Mouse (Mus musculus) limb, embryonic 14.5 days (tissue): ENCODE measurements at regions not wholly inside any gene's neighbourhood (a gene's known extent, or its start where the extent isn't known, plus 50 kb on each side); places are given as distances from the start of the nearest gene placed in this dataset.
A peak's percentile ranks its signal among the peaks of the same experiment; 100 is the strongest.

ENCODE experiments used
- ATAC-seq: fragments of 200-750 bp; cut with Nextera tagmentation; 2 replicates; pipeline ENCODE4 v1.8.0; 2017; ENCODE audit warnings: low read depth, moderate number of reproducible peaks, moderate TSS enrichment; ENCODE audit not compliant: low FRiP score
- DNase-seq: peaks from one replicate; pipeline ENCODE4 v3.0.0-alpha.2; 2015; ENCODE audit warnings: low spot score
- H3K27ac ChIP-seq: fragments of 300-500 bp; sonication (generic); replicated peaks from 2 replicates; pipeline ENCODE4 v1.5.1; 2014; ENCODE audit warnings: low read depth, mild to moderate bottlenecking, low read length, moderate library complexity, mixed read lengths
- H3K27me3 ChIP-seq: fragments of 300-500 bp; sonication (generic); 2 replicates; pipeline ENCODE4 v1.6.1; 2014; ENCODE audit warnings: low read length, mixed read lengths; ENCODE audit not compliant: control insufficient read depth, insufficient read depth
- H3K36me3 ChIP-seq: fragments of 300-500 bp; sonication (generic); 2 replicates; pipeline ENCODE4 v1.6.1; 2014; ENCODE audit warnings: mild to moderate bottlenecking, low read length, moderate library complexity, mixed read lengths; ENCODE audit not compliant: control insufficient read depth, insufficient read depth
- H3K4me1 ChIP-seq: fragments of 300-500 bp; sonication (generic); 2 replicates; pipeline ENCODE4 v1.6.1; 2014; ENCODE audit warnings: antibody characterized with exemption, low read length, mixed read lengths; ENCODE audit not compliant: control insufficient read depth, insufficient read depth
- H3K4me2 ChIP-seq: fragments of 300-500 bp; sonication (generic); replicated peaks from 2 replicates; pipeline ENCODE4 v1.6.1; 2014; ENCODE audit warnings: low read depth, mild to moderate bottlenecking, low read length, moderate library complexity; ENCODE audit not compliant: severe bottlenecking
- H3K4me3 ChIP-seq: fragments of 300-500 bp; sonication (generic); replicated peaks from 2 replicates; pipeline ENCODE4 v1.5.1; 2014; ENCODE audit warnings: low read length
- H3K9ac ChIP-seq: fragments of 300-500 bp; sonication (generic); 2 replicates; pipeline ENCODE4 v1.6.1; 2014; ENCODE audit warnings: mild to moderate bottlenecking, low read depth, low read length, moderate library complexity; ENCODE audit not compliant: severe bottlenecking
- H3K9me3 ChIP-seq: fragments of 300-500 bp; sonication (generic); 2 replicates; pipeline ENCODE4 v1.6.1; 2016; ENCODE audit warnings: low read length; ENCODE audit not compliant: control insufficient read depth
- POLR2A ChIP-seq: fragments of 200-500 bp; IDR thresholded peaks from 2 replicates; pipeline ENCODE4 v1.8.0; 2012; ENCODE audit warnings: inconsistent platforms, mild to moderate bottlenecking, moderate library complexity, borderline replicate concordance; ENCODE audit not compliant: insufficient read depth, insufficient read length; ENCODE audit errors: extremely low read depth
- WGBS: fragments of 180-500 bp; shearing (Covaris S2); extraction: QIAGEN DNeasy Blood & Tissue Kit; methylation state at CpG from one replicate; pipeline ENCODE4 v1.1.7; 2014; 5-methylcytosine and 5-hydroxymethylcytosine counted together

GRCm38 (mm10) chr9:115380276-115380675 lies 70.1 kb upstream of the Stt3b start:
- 85% methylated on average over 15 of the region's 15 CpGs for WGBS
- no peak overlapping the region for H3K9ac ChIP-seq
- no peak overlapping the region for H3K27ac ChIP-seq
- DNase-seq = no peak
- TF ChIP-seq POLR2A = no peak
- H3K4me3 ChIP-seq = no peak overlapping the region
- no peaks in the 10 kb centered on the region for H3K27me3 ChIP-seq
- no peaks in the 10 kb centered on the region for H3K4me1 ChIP-seq
- no peak for ATAC-seq
- no peaks in the 10 kb centered on the region for H3K36me3 ChIP-seq
- H3K9me3 ChIP-seq = no peaks in the 10 kb centered on the region
- H3K4me2 ChIP-seq = no peak overlapping the region

- Histone ChIP-seq H3K4me2 (no peak overlapping the region), H3K4me3 (no peak overlapping the region), H3K27ac (no peak overlapping the region), H3K36me3 (no peaks in the 10 kb centered on the region), H3K9ac (no peak overlapping the region), H3K4me1 (no peaks in the 10 kb centered on the region), H3K27me3 (no peaks in the 10 kb centered on the region), H3K9me3 (no peaks in the 10 kb centered on the region)
- 77% methylated on average over 12 of the region's 12 CpGs for WGBS
- no peak for DNase-seq
- ATAC-seq = no peak
- TF ChIP-seq POLR2A = no peak
Measured at GRCm38 (mm10) chr9:115382824-115383475, 72.7 kb upstream of the Stt3b start.

DNA sequence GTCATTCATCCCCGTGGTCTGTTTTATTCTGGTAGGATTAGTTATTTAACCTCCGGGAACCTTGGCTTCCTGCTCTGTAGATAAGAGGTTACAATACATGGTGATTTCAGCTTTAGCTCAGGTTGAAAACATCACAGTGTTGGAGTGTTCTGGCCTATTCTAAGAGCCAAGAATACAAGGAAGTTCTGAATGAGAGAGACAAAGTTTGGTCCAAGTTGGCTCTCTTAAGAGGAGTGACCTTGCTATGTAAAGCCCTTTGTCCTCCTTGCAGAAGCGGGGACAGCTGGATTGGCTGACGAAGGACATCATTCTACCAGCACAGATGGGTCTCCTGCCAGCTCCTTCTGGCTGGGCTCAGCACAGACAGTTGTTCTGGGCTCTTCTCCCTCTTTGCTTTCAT lies 73.7 kb upstream of the Stt3b start:
- Histone ChIP-seq H3K36me3 (no peaks in the 10 kb centered on the region), H3K9ac (no peak overlapping the region), H3K4me2 (no peak overlapping the region), H3K4me1 (no peaks in the 10 kb centered on the region), H3K4me3 (no peak overlapping the region), H3K27me3 (no peaks in the 10 kb centered on the region), H3K27ac (no peak overlapping the region), H3K9me3 (no peaks in the 10 kb centered on the region)
- TF ChIP-seq POLR2A = no peak
- ATAC-seq (no peak), DNase-seq (peak; percentile 49)
- 72% methylated on average over 4 of the region's 4 CpGs for WGBS

DNA sequence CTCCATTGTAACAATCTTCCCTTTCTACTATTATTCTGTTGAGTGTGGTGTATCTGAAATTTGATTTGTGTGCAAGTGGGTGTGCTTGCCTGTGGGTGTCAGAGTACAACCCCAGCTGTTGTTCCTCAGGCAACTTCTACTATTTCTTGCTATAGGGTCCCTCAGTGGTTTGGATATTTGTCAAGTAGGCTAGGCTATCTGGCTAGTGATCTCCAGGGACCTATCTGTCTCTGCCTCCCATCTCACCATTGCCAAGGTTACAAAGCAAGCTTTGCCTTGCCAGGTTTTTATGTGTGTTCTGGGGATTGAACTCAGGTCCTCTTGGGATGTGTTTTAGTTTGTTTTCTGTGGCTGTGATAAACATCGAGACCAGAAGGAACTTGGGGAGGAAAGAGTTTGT lies 74.1 kb upstream of the Stt3b start:
- ATAC-seq = no peak
- Histone ChIP-seq H3K4me3 (no peak overlapping the region), H3K36me3 (no peaks in the 10 kb centered on the region), H3K4me1 (no peaks in the 10 kb centered on the region), H3K9me3 (no peaks in the 10 kb centered on the region), H3K9ac (no peak overlapping the region), H3K27me3 (no peaks in the 10 kb centered on the region), H3K27ac (no peak overlapping the region), H3K4me2 (no peak overlapping the region)
- DNase-seq = no peak
- 90% methylated on average over 1 of the region's 1 CpGs for WGBS
- no peak for TF ChIP-seq POLR2A

GRCm38 (mm10) chr9:115387471-115388360 lies 77.5 kb upstream of the Stt3b start:
- no peaks in the 10 kb centered on the region for H3K27me3 ChIP-seq
- DNase-seq = no peak
- ATAC-seq = no peak
- H3K9ac ChIP-seq = no peak overlapping the region
- H3K4me1 ChIP-seq = peaks cover 14% of the 10 kb centered on the region
- TF ChIP-seq POLR2A = no peak
- 84% methylated on average over 26 of the region's 26 CpGs for WGBS
- no peaks in the 10 kb centered on the region for H3K36me3 ChIP-seq
- H3K4me2 ChIP-seq = no peak overlapping the region
- H3K9me3 ChIP-seq = no peaks in the 10 kb centered on the region
- no peak overlapping the region for H3K27ac ChIP-seq
- H3K4me3 ChIP-seq = no peak overlapping the region
